Mouse (Mus musculus): ENCODE data around the gene Ammecr1.

GRCm38 (mm10) chrX:142833164-142833796, 133.2 kb downstream of the Ammecr1 start:
- TF ChIP-seq CTCF (conservative IDR thresholded peaks at IDR 0.05; ENCODE audit: insufficient read depth, insufficient read length, low read depth, low read length) (no peak), POLR2A (IDR thresholded peaks at IDR 0.05; ENCODE audit: low read depth, low read length) (no peak)
